Mouse (Mus musculus) lung, adult 2 months (tissue): Measurements from ENCODE around the gene Pigb. TPM values are rescaled to one million over a fixed set of nuclear protein-coding genes. Genes with fewer than 3 reads are reported as not detected.

Experiments
- DNase-seq: peaks from one replicate; pipeline ENCODE4 v3.0.0; 2022
- H3K4me1 ChIP-seq: fragments of 200-500 bp; 2 replicates; pipeline ENCODE4 v1.6.1; 2011; ENCODE audit warnings: low read length; ENCODE audit not compliant: control insufficient read depth, insufficient read depth
- H3K4me3 ChIP-seq: fragments of 200-500 bp; replicated peaks from 2 replicates; pipeline ENCODE3; 2011; ENCODE audit warnings: low read depth, mild to moderate bottlenecking, control low read depth, low read length; ENCODE audit errors: extremely low read depth
- CTCF ChIP-seq: fragments of 200-500 bp; IDR thresholded peaks from 2 replicates; pipeline ENCODE4 v1.5.1; 2011; ENCODE audit warnings: mild to moderate bottlenecking, low read length, control low read depth; ENCODE audit not compliant: insufficient read depth
- POLR2A ChIP-seq: fragments of 200-500 bp; IDR thresholded peaks from 2 replicates; pipeline ENCODE4 v1.6.1; 2011; ENCODE audit warnings: low read depth, mild to moderate bottlenecking, control low read depth, low read length, borderline replicate concordance; ENCODE audit errors: extremely low read depth
- WGBS: fragments of 180-500 bp; shearing (Covaris S2); methylation state at CpG from one replicate; pipeline ENCODE4 v1.1.7; 2018; 5-methylcytosine and 5-hydroxymethylcytosine counted together
- polyA plus RNA-seq: library from polyadenylated mRNA; depleted of rRNA; stranded (reverse); fragments of >200 nt; gene quantifications from 2 replicates; pipeline ENCODE4 v1.2.3, GENCODE M21; 2012

Pigb gene
- polyA plus RNA-seq, 1 experiment: 12.1 TPM

DNA sequence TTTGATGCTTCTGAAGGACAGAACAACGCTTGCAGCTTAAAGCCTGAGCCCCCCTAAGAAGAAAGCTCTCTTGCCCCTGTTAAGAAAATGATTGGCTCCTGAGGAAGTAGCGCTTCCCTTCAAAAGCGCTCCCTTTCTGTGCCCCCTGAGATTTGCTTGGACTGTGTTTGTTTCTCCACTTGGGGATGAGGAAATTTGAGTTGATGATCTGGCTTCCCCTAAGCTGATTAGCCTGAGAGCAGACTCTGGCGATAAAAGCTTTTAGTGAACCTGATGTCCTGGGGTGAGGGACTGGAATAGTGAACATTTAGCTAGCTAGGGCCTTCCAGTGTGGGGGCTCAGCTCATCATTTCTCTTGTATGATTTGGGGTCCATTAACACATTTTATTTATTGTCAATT, 8.7 kb upstream of the Pigb start:
- no peak overlapping the region for H3K4me3 ChIP-seq
- TF ChIP-seq POLR2A: no peak
- no peak for TF ChIP-seq CTCF
- 25% methylated on average over 4 of the region's 4 CpGs for WGBS
- DNase-seq: no peak
- H3K4me1 ChIP-seq: peaks cover 22% of the 10 kb centered on the region

DNA sequence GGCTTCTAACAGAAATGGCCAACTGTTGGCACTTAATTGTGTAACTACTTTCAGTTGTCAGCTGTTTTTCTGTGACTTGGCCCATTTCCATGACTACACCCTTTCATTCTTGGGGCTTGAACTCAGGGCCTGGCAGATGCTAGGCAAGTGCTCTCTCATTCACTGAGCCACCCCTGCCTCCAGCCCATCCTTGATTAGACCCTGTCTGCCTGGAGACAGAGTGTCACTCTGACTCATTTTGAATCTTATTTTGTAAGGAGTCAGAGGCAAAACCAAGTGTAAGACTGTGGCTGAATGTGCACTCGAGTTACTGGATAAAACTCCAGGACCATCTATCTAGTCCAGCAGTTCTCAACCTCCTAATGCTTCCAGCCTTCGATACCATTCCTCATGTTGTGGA, 7.7 kb upstream of the Pigb start:
- no peak for DNase-seq
- Histone ChIP-seq H3K4me1 (peaks cover 22% of the 10 kb centered on the region), H3K4me3 (no peak overlapping the region)
- TF ChIP-seq POLR2A: no peak
- TF ChIP-seq CTCF: no peak
- 83% methylated on average over 2 of the region's 2 CpGs for WGBS

DNA sequence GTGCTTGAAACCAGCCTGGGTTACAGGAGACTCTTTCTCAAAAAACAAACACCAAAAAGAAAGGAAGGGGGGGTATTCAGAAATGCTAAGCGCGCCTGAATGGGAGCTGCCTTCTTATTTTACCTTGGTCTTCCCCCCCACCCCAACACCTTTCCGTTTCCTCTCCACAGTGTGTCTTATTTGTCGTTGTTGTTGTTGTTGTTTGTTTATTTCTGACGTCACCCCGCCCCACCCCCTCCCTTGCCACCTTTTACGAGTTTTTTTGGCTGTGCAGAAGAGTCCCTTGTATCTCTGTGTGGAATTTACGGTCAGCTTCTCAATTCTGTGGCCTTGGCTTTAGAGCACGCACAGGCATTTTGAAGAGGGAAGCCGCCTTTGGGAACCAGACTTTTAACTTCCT, 5.5 kb upstream of the Pigb start:
- H3K4me3 ChIP-seq: peak overlapping the region; percentile 80

DNA sequence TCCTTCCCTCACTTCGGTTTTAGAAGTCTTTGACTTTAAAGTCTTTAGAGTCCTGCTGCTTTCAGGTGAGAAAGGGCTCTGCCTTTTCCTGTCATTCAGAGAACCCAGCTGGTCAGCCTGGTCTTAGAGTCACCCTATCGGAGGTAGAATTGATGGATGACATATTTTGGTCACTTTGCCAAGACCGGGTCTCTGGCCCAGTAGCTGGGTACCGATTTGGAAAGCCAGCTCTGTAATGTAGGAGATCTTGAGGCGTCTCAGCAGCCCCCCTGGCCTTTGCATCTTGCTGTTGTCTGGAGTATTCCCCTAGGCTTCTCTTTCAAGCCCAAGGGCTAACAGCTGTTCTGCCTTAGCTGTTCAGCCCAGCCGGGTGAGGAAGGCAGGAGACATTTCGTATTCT, 5.0 kb upstream of the Pigb start:
- no peak for TF ChIP-seq POLR2A
- TF ChIP-seq CTCF: no peak
- WGBS: 3% methylated on average over 7 of the region's 7 CpGs
- peaks cover 19% of the 10 kb centered on the region for H3K4me1 ChIP-seq
- H3K4me3 ChIP-seq: peak overlapping the region; percentile 80
- DNase-seq: no peak

More for the DNA sequence above, 5.5 kb upstream of the Pigb start:
- TF ChIP-seq POLR2A: no peak
- no peak for TF ChIP-seq CTCF
- 50% methylated on average over 10 of the region's 10 CpGs for WGBS
- H3K4me1 ChIP-seq: peaks cover 19% of the 10 kb centered on the region
- DNase-seq: no peak

DNA sequence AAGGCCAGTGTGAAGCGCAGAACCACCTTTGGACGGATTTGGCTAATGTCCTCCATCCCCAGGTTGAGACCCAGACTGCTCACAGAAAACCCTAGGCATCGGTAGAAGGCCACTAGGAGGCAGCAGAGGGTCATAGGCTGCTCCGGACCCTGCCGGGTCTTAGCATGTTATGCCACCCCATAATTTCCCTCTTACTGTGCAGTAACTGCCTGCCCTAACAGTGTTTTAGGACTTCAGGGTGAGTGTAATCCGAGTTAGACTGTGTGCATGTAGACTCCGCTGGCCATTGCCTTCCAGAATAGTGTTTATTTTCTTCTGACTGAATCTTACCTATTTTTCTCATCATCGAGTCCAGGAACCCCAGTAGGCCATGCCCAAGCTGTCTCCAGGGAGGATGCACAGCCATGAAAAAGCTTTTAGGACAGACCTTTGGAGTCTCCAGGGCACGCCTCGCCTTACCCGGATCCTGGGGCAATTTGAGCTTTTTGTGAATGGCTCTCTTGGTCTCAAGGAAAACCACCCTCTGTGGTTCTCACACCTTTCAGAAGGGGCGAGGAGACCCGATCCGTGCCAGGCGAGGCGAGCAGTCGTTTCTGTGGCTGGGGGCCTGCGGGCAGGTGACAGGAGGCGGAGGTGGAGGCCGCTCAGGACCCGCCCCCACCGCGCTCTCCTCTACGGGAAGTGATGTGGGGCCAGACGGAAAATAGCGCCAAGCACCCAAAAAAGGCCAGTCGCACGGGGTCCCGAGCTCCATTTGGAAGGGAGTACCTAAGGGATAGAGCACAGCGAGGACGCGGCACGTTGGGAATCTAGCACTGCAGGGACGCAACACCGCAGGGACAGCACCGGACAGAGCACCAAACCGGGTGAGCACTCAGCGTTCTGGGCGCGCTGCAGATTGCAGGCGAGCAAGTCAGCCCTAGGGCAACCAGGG, 4.2 kb upstream of the Pigb start, which contains the start of gene Rab27a:
Gene Rab27a (plus strand): TSS at position 709 of the 934 bp plus-strand sequence.
- under 1% methylated on average over 41 of the region's 41 CpGs for WGBS
- peaks cover 15% of the 10 kb centered on the region for H3K4me1 ChIP-seq
- peak; percentile 79 for DNase-seq
- peak; percentile 77; the same call in 1 of the 2 replicates for TF ChIP-seq POLR2A
- peak; percentile 95 for TF ChIP-seq CTCF
- H3K4me3 ChIP-seq: peak within 1 kb of the TSS; percentile 80

DNA sequence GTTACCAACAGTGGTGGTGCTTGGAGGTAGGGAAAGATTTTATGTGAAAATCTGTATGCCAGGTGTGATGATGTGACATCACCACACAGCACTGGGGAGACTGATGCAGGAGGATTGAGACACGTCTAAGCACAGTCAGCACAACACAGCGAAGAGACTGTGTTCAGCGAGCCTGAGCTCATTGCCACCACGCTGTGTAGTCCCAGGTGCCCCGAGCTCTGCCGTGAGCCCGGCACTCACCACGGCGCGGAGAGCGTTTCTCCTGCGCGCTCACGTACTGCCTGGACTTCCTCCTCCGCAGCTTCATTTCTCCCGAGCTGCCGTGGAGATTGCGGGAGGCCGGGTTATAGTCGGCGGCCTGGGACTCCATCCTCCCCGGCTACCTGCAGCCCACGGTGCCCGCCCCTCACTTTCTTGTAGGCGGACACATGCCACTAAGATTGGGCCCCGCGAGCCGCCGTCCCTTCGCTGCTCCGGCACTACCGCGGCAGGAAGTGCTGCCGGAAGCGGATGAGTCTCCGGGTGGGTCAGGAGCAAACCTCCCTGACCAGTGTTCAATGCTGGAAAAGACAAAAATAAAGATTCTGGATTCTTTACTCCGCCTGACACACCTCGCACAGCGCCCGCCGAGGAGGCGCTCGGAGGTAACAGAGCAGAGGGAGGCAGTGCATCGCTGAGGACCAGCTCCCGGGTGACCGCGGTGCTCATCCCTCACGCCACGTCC, 794 bp downstream of the Pigb start:
- under 1% methylated on average over 49 of the region's 49 CpGs for WGBS
- H3K4me1 ChIP-seq: peaks cover 11% of the 10 kb centered on the region
- peak overlapping the region; percentile 93 for H3K4me3 ChIP-seq
- peak; percentile 87 for DNase-seq
- TF ChIP-seq CTCF (no peak), POLR2A (peak; percentile 75; the same call in 1 of the 2 replicates)

- WGBS: 93% methylated on average over 1 of the region's 1 CpGs
- TF ChIP-seq CTCF (no peak), POLR2A (no peak)
- no peak for DNase-seq
- H3K4me3 ChIP-seq: no peak overlapping the region
- no peaks in the 10 kb centered on the region; the same call in 1 of the 2 replicates for H3K4me1 ChIP-seq
These were observed 6.8 kb downstream of the Pigb start for GRCm38 (mm10) chr9:73033406-73033805.

DNA sequence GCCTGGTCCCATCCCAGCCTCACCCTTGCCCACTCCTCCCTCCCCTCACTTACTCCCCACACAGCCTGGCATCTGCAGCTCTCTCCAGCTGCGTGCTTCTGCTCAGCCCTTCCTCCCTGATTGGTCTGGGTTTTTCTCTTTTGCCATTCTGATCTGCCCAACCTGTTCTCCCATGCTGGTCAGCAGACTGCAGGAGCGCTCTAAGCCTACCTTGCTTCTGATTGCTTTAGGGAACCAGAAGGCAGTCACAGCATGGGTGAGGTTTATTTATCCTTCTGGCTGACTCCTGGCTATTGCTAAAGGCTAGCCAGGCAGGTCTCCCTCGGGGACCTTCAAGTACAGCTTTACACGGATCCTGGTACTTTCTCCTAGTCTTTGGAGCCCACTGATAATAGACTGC, 8.8 kb downstream of the Pigb start:
- TF ChIP-seq CTCF (no peak), POLR2A (no peak)
- no peak for DNase-seq
- WGBS: 53% methylated on average over 4 of the region's 4 CpGs
- no peak overlapping the region for H3K4me3 ChIP-seq
- H3K4me1 ChIP-seq: no peaks in the 10 kb centered on the region; the same call in 1 of the 2 replicates

- Histone ChIP-seq H3K4me3 (no peak overlapping the region), H3K4me1 (no peaks in the 10 kb centered on the region; the same call in 1 of the 2 replicates)
- 87% methylated on average over 1 of the region's 1 CpGs for WGBS
- DNase-seq: no peak
- TF ChIP-seq POLR2A (no peak), CTCF (no peak)
These were observed 9.7 kb downstream of the Pigb start for GRCm38 (mm10) chr9:73030443-73030842.
